Mouse (Mus musculus): ENCODE results near the gene Ralgapa2. TPM values are rescaled to one million over a fixed set of nuclear protein-coding genes. Genes with fewer than 3 reads are reported as not detected.

The Ralgapa2 gene
- polyA plus RNA-seq, 1 experiment from 2014 or later = 9.9 TPM

GRCm38 (mm10) chr2:146226484-146226883 is 285.7 kb downstream of the Ralgapa2 start:
- Histone ChIP-seq H3K36me3 (ENCODE audit: control insufficient read depth, insufficient read depth, low read length) (no peaks in the 10 kb centered on the region), H3K4me1 (ENCODE audit: control insufficient read depth, insufficient read depth, low read depth, low read length) (peaks cover 12% of the 10 kb centered on the region), H3K9ac (ENCODE audit: low read depth, low read length) (no peak overlapping the region), H3K4me2 (ENCODE audit: low read length) (peak overlapping the region; percentile 23), H3K27me3 (replicated peaks; ENCODE audit: control insufficient read depth, insufficient read depth, low read length) (peaks cover 18% of the 10 kb centered on the region), H3K4me3 (ENCODE audit: low read length) (no peak overlapping the region), H3K27ac (ENCODE audit: low read depth, low read length) (0 out of 2 replicates have a peak overlapping the region, but pooled peaks have one; percentile 44), H3K9me3 (ENCODE audit: control insufficient read depth, low read length) (no peaks in the 10 kb centered on the region)
- 12% methylated on average over 9 of the region's 9 CpGs for WGBS
- no peak for ATAC-seq

- Histone ChIP-seq H3K36me3 (ENCODE audit: control insufficient read depth, insufficient read depth, low read length) (no peaks in the 10 kb centered on the region), H3K27me3 (replicated peaks; ENCODE audit: control insufficient read depth, insufficient read depth, low read length) (peaks cover 18% of the 10 kb centered on the region), H3K4me2 (ENCODE audit: low read length) (peak overlapping the region; percentile 23), H3K9ac (ENCODE audit: low read depth, low read length) (no peak overlapping the region), H3K27ac (ENCODE audit: low read depth, low read length) (peak overlapping the region; percentile 29; the same call in 1 of the 2 replicates), H3K4me1 (ENCODE audit: control insufficient read depth, insufficient read depth, low read depth, low read length) (peaks cover 19% of the 10 kb centered on the region), H3K9me3 (ENCODE audit: control insufficient read depth, low read length) (no peaks in the 10 kb centered on the region), H3K4me3 (ENCODE audit: low read length) (no peak overlapping the region; the same call in 1 of the 2 replicates)
- ATAC-seq = no peak
- 8% methylated on average over 6 of the region's 6 CpGs for WGBS
These were observed 286.3 kb downstream of the Ralgapa2 start for GRCm38 (mm10) chr2:146225818-146226217.

- Histone ChIP-seq H3K27ac (ENCODE audit: low read depth, low read length) (peak overlapping the region; percentile 91), H3K4me1 (ENCODE audit: control insufficient read depth, insufficient read depth, low read depth, low read length) (peaks cover 24% of the 10 kb centered on the region), H3K4me3 (ENCODE audit: low read length) (peak overlapping the region; percentile 75), H3K27me3 (replicated peaks; ENCODE audit: control insufficient read depth, insufficient read depth, low read length) (peaks cover 19% of the 10 kb centered on the region), H3K36me3 (ENCODE audit: control insufficient read depth, insufficient read depth, low read length) (no peaks in the 10 kb centered on the region), H3K9ac (ENCODE audit: low read depth, low read length) (peak overlapping the region; percentile 85), H3K4me2 (ENCODE audit: low read length) (peak overlapping the region; percentile 68), H3K9me3 (ENCODE audit: control insufficient read depth, low read length) (no peaks in the 10 kb centered on the region)
- no peak for ATAC-seq
- WGBS = 8% methylated on average over 7 of the region's 7 CpGs
These were observed 288.0 kb downstream of the Ralgapa2 start for GRCm38 (mm10) chr2:146224141-146224540.

- Histone ChIP-seq H3K4me3 (ENCODE audit: low read length) (peak overlapping the region; percentile 75), H3K27ac (ENCODE audit: low read depth, low read length) (peak overlapping the region; percentile 91), H3K9ac (ENCODE audit: low read depth, low read length) (peak overlapping the region; percentile 85), H3K4me2 (ENCODE audit: low read length) (peak overlapping the region; percentile 68), H3K4me1 (ENCODE audit: control insufficient read depth, insufficient read depth, low read depth, low read length) (peaks cover 28% of the 10 kb centered on the region), H3K9me3 (ENCODE audit: control insufficient read depth, low read length) (no peaks in the 10 kb centered on the region), H3K27me3 (replicated peaks; ENCODE audit: control insufficient read depth, insufficient read depth, low read length) (peaks cover 19% of the 10 kb centered on the region), H3K36me3 (ENCODE audit: control insufficient read depth, insufficient read depth, low read length) (no peaks in the 10 kb centered on the region)
- under 1% methylated on average over 46 of the region's 75 CpGs for WGBS
- ATAC-seq = no peak
These were observed 288.8 kb downstream of the Ralgapa2 start for GRCm38 (mm10) chr2:146223176-146223905.

- Histone ChIP-seq H3K9me3 (ENCODE audit: control insufficient read depth, low read length) (no peaks in the 10 kb centered on the region), H3K4me2 (ENCODE audit: low read length) (peak overlapping the region; percentile 68), H3K4me3 (ENCODE audit: low read length) (peak overlapping the region; percentile 75), H3K27me3 (replicated peaks; ENCODE audit: control insufficient read depth, insufficient read depth, low read length) (peaks cover 21% of the 10 kb centered on the region), H3K9ac (ENCODE audit: low read depth, low read length) (peak overlapping the region; percentile 85), H3K36me3 (ENCODE audit: control insufficient read depth, insufficient read depth, low read length) (no peaks in the 10 kb centered on the region), H3K27ac (ENCODE audit: low read depth, low read length) (peak overlapping the region; percentile 91), H3K4me1 (ENCODE audit: control insufficient read depth, insufficient read depth, low read depth, low read length) (peaks cover 36% of the 10 kb centered on the region)
- ATAC-seq = peak; percentile 45
- WGBS = under 1% methylated on average over 74 of the region's 133 CpGs
These were observed 289.6 kb downstream of the Ralgapa2 start for GRCm38 (mm10) chr2:146222279-146223175.

GRCm38 (mm10) chr2:146221929-146222278 is 290.2 kb downstream of the Ralgapa2 start:
- H3K27ac ChIP-seq (ENCODE audit: low read depth, low read length) = peak overlapping the region; percentile 91
- peak; percentile 87 for ATAC-seq
- WGBS = under 1% methylated on average over 26 of the region's 44 CpGs
- H3K9me3 ChIP-seq (ENCODE audit: control insufficient read depth, low read length) = no peaks in the 10 kb centered on the region
- peaks cover 21% of the 10 kb centered on the region for H3K27me3 ChIP-seq (replicated peaks; ENCODE audit: control insufficient read depth, insufficient read depth, low read length)
- no peaks in the 10 kb centered on the region for H3K36me3 ChIP-seq (ENCODE audit: control insufficient read depth, insufficient read depth, low read length)
- peaks cover 39% of the 10 kb centered on the region for H3K4me1 ChIP-seq (ENCODE audit: control insufficient read depth, insufficient read depth, low read depth, low read length)
- H3K9ac ChIP-seq (ENCODE audit: low read depth, low read length) = peak overlapping the region; percentile 85
- peak overlapping the region; percentile 68 for H3K4me2 ChIP-seq (ENCODE audit: low read length)
- peak overlapping the region; percentile 75 for H3K4me3 ChIP-seq (ENCODE audit: low read length)

- Histone ChIP-seq H3K36me3 (ENCODE audit: control insufficient read depth, insufficient read depth, low read length) (no peaks in the 10 kb centered on the region), H3K4me3 (ENCODE audit: low read length) (peak within 1 kb of the TSS; percentile 75), H3K27ac (ENCODE audit: low read depth, low read length) (peak within 1 kb of the TSS; percentile 91), H3K27me3 (replicated peaks; ENCODE audit: control insufficient read depth, insufficient read depth, low read length) (peaks cover 21% of the 10 kb centered on the region), H3K4me2 (ENCODE audit: low read length) (peak within 1 kb of the TSS; percentile 68), H3K4me1 (ENCODE audit: control insufficient read depth, insufficient read depth, low read depth, low read length) (peaks cover 39% of the 10 kb centered on the region), H3K9ac (ENCODE audit: low read depth, low read length) (peak within 1 kb of the TSS; percentile 85), H3K9me3 (ENCODE audit: control insufficient read depth, low read length) (no peaks in the 10 kb centered on the region)
- whole genome bisulfite sequencing = under 1% methylated on average over 59 of the region's 86 CpGs
- ATAC-seq = peak; percentile 67
These were observed 290.8 kb downstream of the Ralgapa2 start, which contains the start of gene Insm1 for GRCm38 (mm10) chr2:146221076-146221928. Insm1 (plus strand) TSS chr2:146221921.

GRCm38 (mm10) chr2:146220591-146221075 is 291.5 kb downstream of the Ralgapa2 start:
- Histone ChIP-seq H3K4me3 (ENCODE audit: low read length) (peak overlapping the region; percentile 75), H3K27me3 (replicated peaks; ENCODE audit: control insufficient read depth, insufficient read depth, low read length) (peaks cover 21% of the 10 kb centered on the region), H3K36me3 (ENCODE audit: control insufficient read depth, insufficient read depth, low read length) (no peaks in the 10 kb centered on the region), H3K9ac (ENCODE audit: low read depth, low read length) (peak overlapping the region; percentile 85), H3K27ac (ENCODE audit: low read depth, low read length) (peak overlapping the region; percentile 91), H3K9me3 (ENCODE audit: control insufficient read depth, low read length) (no peaks in the 10 kb centered on the region), H3K4me2 (ENCODE audit: low read length) (peak overlapping the region; percentile 68), H3K4me1 (ENCODE audit: control insufficient read depth, insufficient read depth, low read depth, low read length) (peaks cover 39% of the 10 kb centered on the region)
- no peak for ATAC-seq
- under 1% methylated on average over 24 of the region's 24 CpGs for WGBS
